Mouse (Mus musculus) layer of hippocampus, adult 9-10 months (tissue): ENCODE data around the gene Serinc5.
A peak's percentile ranks its signal among the peaks of the same experiment; 100 is the strongest.

Experiments used
- DNase-seq: peaks from one replicate; pipeline ENCODE4 v3.0.0; 2022; ENCODE audit warnings: low spot score

The Serinc5 gene

DNA sequence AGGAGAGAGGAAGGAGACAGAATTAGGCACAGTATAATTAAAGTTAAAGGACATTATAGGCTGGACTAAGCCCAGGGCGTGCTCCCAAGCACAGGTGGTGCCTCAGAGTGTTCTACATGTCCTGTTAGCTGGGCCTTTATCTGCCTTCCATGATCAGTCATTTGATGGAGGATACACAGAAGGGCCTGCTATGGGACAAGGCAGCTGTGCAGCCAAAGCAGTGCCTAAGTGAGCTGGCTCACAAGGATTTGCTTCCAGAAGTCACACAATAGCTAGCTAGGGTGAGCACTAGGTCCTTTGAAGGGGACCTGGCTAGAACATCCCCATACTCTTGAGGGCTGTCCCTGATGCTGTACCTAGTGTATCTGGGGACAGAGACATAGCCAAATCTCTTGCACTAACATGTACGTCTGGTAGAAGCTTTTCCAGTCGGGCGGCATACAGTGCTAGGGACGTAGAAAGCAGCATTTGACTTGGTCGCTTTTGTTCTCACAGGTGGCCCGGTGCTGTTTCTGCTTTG, 94.2 kb downstream of the Serinc5 start:
- DNase-seq, result no peak

GRCm38 (mm10) chr13:92706342-92707061, 95.6 kb downstream of the Serinc5 start:
- no peak for DNase-seq

DNA sequence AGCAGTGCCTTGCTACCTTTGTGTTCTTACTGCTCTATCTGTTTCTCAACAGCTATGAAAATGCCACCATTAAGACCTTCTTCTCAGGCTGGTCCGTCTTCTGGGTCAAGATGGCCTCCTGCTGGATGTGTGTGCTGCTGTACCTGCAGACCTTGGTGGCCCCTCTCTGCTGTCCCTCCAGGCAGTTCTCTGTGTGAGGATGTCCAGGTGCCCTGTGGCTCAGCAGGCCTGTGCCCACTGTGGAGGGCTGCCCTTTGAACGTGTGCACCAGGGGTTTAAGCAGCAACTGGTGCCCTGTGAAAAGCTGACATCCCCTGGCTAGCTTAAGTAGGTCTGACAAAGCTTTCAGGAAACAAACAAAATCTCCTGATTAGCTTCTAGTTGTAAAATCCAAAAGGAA, 97.0 kb downstream of the Serinc5 start:
- DNase-seq, result no peak

DNA sequence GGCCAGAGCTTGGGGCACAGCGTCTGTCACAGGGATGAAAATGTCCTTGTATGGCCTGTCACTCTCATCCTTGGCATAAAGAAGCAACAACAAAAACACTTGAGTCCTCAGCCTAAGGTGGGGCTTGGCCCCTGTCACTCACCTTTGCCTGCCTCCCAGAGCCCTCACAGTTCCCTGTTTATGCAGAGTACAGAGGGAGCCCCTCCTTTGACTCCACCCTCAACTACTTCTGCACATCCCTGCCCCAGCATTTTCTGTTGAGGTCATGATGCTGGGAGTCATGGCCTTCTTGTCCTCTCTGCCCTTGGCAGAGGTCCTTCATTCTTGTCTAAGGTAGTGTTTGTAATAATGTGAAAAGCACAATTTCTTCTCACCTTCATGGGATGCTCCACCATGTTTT, 97.6 kb downstream of the Serinc5 start:
- DNase-seq, result no peak

DNA sequence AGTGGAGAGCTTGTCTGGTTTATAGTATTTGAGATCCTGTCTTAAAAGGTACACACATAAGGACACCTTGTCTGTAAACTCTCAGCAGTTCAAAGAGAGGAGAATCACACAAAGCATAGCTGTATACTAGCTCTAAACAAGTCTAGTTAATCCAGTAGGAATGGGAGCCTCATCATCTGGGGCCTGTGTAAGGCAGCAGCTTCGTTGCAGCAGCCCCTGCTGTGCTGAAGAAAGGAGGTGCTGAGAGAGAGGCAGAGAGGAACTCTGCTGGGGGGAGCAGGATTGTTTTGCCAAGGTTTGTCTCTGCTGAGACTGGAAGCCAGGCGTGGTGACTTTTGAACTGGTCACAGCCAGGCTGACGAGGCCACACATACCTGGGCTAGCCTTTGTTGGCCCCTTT, 98.6 kb downstream of the Serinc5 start:
- DNase-seq, result no peak

DNA sequence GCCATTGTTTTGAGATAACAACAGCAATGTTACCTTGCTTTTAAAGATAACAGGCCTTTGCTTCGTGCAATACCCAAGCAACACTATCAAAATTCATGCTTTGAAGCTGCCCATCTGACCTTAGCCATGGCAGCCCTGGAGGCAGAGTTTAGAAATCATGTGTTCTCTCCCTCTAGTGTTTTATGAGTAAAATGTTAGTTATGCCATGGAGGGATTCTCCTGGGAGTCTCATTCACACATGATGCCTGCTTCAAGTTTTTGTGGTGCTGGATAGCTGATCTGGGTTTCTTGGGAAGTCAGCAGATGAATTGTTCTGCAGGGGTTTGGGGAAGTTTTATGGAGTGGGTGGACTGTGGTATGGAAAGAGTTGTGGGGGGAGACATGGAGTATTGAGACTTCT, 99.5 kb downstream of the Serinc5 start:
- DNase-seq, result no peak

GRCm38 (mm10) chr13:92711821-92712220, 100.9 kb downstream of the Serinc5 start:
- DNase-seq, result no peak

DNA sequence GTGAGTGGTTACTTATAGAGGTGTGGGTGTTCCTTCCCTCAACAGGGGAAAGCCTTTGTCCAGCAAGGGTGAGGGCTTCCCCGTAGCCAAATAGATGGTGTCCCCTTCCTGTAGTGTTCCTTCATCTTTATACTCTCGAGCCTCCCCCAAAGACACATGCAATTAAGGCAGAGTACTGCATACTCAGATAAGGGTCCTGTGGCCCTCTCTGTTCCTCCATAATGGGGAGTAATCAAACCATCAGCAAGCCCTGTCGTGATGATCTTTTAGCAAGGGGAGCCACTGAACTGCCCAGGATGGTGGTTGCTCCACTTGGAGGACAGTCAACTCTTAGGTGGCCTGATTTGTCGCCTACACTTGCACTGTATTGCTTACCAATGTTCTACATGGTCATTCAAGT, 101.7 kb downstream of the Serinc5 start:
- no peak for DNase-seq

- no peak for DNase-seq
Measured at GRCm38 (mm10) chr13:92717851-92718665, 107.2 kb downstream of the Serinc5 start.

GRCm38 (mm10) chr13:92721006-92721405, 110.1 kb downstream of the Serinc5 start:
- no peak for DNase-seq

DNA sequence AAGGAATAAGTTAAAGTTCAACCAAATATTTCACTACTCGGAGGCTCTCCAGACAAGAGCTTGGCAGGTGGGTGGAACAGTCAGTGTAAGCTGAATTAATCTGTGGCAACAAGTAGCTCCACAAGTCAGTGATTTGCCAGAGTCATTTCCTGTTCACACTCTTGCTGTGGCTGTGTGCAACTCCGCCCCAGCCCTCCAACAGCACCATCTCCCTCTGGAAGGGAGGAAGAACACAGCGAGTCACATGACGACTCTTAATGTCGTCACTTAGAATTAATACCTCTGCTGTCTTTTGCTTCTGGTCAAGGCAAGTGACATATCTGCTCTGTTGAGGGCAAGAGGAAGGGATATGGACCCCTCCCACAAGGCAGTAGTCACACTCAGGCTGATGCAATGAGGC, 111.5 kb downstream of the Serinc5 start:
- no peak for DNase-seq

DNA sequence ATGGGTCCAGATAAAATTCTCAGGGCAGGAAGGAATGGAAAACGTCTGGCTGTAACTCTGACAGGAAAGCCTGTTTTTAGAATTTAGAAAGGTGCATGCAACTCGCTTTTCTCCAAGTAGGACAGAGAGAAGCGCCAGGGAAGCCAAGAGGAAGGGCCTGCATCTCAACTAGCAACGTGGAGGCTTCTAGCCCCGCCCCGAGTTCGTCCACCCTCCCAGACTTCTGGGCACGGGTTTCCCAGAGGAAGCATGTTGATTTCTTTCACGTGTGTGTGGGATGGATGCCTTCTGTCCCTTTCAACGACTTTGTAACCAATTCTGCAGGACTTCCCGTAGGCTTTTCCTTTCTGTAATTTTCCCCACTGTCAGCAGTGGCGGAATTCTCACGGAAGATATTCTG, 118.9 kb downstream of the Serinc5 start:
- no peak for DNase-seq

GRCm38 (mm10) chr13:92731811-92732210, 120.9 kb downstream of the Serinc5 start:
- DNase-seq, result no peak

DNA sequence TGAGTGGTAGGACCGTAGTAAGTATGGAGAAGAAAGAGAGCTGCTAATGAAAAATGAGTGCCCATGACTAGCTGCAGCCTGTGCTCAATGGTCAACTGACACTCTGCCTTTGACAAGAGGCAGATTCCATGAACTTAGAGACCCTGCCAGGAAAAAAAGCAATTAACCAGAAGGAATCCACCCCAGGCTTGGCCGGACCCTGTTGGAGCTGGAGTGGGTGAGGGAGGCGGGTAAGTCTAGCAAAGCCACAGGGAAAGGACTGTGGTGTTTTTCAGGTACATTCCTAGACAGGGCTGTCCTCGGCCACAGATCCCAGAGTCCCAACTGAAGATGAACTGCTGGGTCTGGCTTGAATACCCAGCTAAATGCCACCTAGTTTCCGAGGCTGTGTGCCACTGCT, 121.9 kb downstream of the Serinc5 start:
- no peak for DNase-seq

DNA sequence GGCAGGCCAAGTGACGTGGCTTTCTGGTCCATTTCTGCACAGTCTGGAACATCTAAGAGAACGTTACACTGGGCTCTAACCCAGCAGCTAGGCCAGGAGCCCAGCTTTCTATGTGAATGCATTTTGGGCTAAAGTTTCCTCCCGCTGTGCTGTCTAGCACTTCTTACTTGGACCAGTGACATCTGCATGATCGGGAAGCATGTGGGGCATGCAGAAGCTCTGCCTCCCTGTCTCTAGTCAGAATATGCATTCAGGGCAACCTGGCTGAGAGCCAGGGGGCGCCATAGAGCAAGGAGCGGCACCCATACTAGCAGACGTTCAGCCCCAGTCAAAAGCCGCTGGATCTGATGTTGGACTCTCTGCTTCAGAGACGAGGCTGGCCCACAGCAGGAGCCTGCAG, 122.4 kb downstream of the Serinc5 start:
- no peak for DNase-seq

DNA sequence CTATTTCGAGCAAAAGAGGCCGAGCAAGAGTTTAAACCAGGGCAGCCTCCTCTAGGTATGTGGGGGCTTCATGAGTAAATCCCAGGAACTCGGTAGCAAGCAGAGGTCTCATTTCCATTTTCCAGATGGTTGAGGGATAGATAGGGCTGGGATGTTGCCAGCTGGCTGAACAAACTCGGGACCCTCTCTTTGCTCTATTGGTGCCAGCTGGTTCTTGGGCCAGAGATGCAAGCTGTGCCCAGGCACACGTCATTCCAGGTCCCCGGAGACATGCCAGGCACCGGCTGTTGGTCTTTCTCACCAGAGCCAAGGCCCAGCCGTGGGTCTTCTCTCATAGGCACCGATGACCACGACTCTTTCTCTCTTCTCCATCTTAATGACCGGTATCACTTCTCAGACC, 122.8 kb downstream of the Serinc5 start:
- no peak for DNase-seq

GRCm38 (mm10) chr13:92735693-92736092, 124.8 kb downstream of the Serinc5 start:
- DNase-seq, result no peak

DNA sequence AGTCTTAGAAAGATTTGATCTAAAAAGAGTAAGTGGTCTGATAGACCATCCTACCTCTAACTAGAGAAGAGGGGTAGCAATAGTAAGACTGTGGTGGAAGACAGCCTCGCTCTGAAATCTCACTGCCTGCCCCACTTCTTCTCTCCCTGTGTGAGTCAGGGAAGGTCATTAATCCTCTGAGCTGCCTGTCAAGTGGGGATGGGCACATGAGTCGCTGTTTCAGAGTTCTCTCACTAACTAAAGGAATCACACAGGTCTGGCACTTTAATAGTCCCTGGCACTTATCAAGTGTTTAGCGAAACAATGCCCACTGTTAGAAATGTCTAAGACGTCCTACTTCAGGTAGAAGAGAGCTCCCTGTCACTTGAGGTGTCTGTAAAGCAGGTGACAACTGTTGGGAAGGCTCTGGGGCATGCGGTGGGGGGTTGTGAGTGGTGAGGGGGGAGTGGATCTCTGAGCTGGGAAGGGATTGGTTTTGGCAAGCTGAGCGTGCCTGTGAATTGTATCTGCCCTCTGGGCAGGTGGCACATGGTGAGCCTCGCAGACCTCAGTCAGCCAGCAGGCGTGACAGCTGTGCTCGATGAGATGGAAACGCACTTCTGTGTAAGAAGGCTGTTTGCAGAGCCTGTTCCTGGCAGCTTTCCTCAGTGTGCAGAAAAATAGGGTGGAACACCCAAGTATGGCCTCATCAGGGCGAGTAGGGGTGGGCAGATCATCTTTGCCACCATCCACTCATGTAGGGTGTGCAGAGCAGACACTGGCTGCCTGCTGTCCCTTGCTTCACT, 125.8 kb downstream of the Serinc5 start:
- DNase-seq, result no peak

GRCm38 (mm10) chr13:92738821-92739220, 127.9 kb downstream of the Serinc5 start:
- no peak for DNase-seq

DNA sequence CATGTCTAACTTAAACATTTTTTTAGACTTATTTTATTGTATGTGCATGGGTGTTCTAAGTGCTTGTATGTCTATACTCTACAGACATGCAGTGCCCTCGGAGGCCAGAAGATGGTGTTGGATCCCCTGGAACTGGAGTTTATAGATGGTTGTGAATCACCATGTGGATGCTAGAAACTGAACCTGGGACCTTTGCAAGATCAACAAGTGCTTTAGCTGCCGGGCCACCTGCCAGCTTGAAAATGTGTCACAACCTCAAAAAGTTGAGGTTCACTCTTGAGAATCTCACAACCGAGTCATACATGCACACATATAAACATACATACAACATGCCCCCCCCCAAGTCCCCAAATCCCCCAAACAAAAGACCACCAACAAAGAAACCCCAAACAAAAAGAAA, 129.0 kb downstream of the Serinc5 start:
- DNase-seq, result no peak

DNA sequence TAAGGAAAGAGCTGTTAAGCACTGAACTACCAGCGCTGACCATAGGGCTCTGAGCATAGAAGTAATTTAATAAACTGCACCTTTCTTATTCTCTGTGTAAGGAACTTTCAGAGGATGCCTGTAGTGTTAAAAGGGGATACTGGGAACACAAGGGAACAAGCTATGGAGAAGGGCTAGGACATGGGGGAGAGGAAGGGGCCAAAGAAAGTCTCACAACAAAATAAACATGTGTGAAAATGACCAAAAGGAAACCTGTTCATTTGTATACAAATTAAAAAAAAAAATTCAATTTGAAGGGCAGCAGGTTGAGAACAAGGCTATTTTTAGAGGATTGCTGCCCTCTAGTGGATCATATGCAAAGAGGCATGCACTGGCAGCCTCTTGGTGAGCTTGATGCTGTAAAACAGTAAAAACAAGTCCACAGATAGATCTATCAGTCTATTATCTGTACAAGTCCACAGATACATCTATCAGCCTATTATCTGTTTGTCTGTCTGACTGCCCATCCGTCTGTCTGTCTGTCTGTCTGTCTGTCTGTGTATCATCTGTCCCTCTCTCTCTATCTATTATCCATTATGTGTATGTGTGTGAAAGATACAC, 129.9 kb downstream of the Serinc5 start:
- peak; percentile 46 for DNase-seq

DNA sequence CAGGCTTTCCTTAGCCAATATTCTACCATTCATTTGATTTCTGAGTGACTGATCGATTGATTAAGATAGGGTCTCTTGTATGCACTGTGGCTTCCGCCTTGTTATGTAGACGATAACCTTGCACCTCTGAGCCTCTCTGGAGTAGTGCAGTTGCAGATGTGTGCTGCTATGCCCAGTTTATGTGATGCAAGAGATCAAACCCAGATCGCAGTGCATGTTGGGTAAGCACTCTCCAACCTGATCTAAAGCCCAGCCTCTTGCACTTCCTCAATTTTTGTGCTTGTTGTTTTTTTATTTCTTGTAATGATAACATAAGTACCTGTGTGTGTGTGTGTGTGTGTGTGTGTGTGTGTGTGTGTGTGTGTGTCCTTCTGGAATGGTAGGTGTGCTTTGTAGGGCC, 132.0 kb downstream of the Serinc5 start:
- DNase-seq, result no peak
